Mouse (Mus musculus): ENCODE data around the gene Sos2.
A peak's percentile ranks its signal among the peaks of the same experiment; 100 is the strongest.
"Not testable (repeated sequence)": the region's sequence is repeated elsewhere in the genome, so short reads cannot be mapped to it uniquely, and the experiment has no call there.

Gene Sos2

DNA sequence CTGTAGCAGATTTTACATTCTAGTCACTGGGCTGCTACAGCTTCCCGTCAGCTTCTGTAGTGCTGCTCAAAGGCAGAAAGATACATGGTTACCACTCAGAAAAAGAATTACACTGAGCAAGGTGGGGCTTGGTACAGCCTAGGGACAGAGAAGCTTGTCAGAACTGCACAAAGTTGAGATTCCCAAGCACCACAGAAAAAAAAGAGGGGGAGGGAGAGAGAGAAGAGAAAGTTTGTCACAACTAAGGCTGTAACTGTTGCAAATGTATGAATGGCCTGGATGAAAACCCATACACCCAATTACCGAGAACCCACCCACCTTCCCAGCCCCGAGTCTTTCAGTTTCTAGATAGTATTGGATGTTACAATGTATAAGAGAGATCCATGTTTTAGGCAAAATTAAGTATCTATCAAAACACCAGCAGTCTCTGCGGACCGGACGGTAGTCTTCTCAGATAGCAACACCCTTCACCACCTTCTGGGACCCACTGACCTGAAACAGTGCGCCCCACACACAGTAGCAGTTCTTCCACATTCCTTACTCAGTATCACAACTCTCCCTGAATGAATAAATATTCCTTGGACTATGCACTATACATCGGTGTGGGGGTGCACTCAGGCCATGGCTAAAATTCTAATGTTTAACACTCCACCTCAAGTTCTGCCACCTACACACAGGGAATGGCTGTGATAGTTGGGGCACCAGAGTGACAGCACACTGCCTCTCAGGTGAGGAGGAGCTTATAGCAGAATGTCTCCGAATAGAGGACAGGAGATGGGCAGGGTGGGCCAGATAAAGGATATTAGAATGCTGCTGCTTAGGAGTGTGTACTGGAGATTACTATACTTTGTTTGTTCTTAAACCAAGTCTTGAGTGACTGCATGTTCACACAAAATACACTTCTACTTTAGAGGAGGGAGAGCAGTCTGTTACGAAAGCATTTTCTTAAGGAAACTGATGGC lies 6.8 kb downstream of the Sos2 start:
- DNase-seq: no peak

DNA sequence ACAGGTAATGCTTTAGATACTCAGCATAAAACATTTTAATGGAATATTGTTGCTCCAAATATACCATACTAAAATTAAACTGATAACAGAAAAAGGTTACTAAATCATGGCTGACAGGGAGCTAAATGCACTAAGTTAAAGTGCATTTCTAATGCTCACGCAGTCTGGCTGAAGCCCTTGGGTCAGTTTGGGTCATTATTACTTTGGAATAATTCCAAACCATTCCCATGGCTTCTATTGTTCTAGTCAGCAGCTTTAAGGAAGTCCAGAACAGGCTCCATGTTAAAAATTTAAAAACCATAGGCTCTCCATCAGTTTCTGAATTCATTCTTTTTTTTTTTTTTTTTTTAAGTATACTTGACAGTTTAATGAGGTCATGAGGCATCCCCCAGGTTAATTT lies 7.5 kb downstream of the Sos2 start:
- DNase-seq: no peak

DNA sequence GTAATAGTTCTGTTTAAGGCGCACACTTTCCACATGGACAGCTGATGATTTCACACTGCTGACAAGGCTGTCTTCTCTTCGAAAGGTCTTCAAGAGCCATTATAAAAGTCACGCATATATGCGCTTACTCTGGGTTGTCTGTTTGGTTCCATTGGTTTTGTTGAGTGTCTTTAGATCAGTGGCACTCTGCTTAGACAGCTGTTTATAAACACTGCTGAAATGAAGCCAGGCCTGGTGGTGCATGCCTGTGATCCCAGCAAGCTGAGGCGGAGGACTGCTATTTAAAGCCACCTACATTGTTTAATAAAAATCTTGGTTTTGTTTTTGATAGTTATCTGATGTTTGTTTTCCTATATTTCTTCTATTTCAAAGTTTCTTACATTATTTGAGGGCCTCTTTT lies 14.9 kb downstream of the Sos2 start:
- DNase-seq: no peak

DNA sequence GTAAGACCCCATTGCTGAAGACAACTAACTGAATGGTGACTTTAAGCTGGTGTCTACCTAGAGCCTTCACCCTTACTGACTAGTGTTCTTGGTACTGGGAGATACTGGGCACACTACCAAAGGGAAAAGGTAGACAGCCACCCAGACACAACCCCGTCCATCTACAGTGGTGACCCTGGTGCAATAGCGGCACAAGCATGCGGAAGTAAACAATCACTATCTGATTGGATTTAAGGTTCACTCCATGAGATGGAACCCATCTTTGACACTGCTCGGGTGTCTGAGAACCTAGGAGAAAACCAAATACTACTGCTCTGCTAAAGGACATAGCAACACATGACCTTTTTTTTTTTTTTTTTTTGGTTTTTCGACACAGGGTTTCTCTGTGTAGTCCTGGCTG lies 20.0 kb downstream of the Sos2 start:
- no peak for DNase-seq

DNA sequence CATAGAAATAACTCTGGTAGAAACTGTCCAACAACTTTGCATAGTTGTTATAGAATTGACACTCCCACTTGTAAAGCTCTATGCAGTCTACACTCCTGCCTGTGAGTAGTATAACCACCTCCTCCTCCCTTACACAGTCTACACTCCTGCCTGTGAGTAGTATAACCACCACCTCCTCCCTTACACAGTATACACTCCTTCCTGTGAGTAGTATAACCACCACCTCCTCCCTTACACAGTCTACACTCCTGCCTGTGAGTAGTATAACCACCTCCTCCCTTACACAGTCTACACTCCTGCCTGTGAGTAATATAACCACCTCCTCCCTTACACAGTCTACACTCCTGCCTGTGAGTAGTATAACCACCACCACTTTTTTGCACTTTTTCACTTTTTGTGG lies 27.7 kb downstream of the Sos2 start:
- DNase-seq: not testable (repeated sequence)

DNA sequence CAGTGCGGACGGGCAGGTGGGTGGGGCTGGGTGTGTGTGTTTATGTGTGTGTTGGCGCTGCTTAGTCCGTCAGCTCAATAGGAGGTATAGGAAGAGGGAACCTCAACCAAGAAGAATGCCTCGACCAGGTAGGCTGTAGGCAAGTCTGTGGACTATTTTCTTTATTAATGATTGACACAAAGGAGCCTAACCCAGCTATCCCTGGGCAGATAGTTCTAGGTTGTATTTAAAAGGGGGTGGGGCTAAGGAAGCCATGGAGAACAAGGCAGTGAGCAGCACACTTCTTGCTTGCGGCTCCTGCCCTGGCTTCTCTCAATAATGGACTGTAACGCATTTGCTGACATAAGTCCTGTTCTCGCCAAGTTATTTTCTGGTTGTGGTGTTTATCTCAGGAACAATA lies 32.1 kb downstream of the Sos2 start:
- no peak for DNase-seq

DNA sequence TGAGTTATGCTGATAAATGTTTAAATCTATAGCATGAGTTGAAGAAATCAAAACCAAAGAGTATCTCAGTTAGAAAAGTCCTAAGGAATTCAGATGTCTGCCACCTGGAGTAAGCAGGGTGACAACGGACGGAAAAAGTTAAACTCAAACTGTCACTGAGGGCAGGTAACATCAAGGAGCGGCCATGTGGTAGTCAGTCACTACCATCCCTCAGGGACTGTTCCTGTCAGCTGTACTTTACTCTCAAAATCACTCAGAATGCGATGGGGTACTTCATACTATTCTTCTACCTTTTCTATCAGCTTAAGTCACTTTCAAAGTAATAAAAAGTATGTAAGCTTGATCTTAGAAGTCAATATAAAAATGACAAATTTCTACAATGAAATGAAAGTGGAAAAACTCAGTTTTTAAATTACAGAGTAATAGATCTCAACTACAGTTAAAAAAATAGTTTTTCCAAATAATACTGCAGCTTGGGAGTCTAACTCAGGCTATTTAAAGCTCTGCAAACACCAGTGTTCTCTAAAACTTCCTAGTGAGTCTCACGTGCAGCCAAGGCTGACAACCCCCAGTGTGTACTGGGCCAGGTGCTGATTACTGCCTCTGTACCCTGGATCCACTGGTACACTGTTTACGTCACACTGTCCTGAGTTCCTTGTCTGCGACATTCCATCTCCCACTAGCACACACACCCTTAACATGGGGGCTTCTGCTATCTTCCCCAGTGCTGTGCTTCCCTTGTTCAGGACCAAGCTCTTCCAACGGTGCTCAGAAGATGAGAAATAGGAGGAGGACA lies 35.6 kb downstream of the Sos2 start:
- no peak for DNase-seq

DNA sequence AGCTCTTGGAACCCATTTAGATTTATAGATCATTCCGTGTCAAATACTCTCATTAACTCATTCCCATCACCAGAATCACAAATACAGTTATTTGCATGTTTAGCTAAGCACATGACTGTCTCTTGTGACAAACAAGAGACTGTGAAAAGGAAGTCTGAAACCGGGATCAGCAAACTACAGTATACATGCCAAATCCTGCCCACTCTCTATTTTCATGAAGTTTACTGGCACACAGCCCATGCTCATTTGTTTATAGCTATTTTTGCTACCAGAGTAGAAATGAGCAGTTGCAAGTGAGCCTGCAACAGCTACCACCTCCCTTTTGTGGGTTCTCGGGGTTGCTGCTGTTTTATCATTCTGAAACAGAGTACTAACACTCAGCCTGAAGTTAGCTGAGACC lies 36.8 kb downstream of the Sos2 start:
- DNase-seq: no peak

DNA sequence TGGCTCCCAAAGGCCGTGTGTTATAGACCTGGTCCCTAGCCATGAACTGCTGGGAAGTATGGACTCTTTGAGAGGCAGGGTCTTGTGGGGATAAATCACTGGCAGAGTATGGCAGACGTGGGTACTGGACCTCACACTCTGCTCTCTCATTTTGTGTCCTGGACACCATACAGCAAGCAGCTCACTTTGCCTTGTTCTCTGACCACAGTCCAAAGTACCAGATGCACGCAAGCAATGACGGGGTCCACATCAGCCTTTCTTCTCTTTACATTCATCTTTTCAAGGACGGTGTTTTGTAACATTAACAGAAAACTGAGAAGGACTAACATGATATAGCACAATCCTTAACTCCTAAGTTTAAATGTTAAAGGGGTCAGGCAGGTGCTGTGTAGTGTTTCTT lies 38.8 kb downstream of the Sos2 start:
- no peak for DNase-seq

DNA sequence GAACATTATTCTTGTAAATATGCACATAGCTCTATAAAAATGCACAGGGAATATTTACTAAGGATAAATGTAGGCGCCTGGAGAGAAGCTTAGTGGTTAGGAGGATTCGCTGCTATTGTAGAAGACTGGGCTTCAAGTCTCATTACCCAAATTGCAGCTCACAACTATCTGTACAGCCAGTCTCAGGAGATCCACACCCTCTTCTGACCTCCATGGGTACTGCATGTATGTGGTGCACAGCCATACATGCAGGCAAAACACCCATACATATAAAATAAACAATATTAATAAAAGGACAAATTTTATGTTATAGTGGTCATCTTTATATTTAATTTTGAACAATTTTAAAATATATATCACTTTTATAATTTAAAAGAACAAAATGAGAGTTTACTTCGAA lies 46.9 kb downstream of the Sos2 start:
- DNase-seq: peak; percentile 46 to 51

DNA sequence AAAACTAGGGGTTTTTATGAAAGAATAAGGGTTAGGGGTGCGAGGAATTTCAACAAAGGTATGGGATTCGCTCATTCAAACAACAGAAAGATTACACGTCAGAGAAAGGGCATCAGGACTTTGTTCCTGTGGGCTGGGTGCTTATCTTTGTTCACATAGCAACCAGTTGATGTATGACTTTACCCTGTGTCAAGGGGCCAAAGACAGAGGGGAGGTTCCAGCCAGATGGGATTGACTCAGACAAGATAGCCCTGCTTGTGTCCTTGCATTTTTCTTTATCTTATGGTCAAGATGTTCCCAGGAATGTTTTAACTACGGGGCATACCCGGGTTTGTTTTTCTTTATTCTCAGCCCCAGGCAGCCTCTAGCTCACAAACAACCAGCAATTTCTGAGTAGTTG lies 63.1 kb downstream of the Sos2 start:
- not testable (repeated sequence) for DNase-seq

DNA sequence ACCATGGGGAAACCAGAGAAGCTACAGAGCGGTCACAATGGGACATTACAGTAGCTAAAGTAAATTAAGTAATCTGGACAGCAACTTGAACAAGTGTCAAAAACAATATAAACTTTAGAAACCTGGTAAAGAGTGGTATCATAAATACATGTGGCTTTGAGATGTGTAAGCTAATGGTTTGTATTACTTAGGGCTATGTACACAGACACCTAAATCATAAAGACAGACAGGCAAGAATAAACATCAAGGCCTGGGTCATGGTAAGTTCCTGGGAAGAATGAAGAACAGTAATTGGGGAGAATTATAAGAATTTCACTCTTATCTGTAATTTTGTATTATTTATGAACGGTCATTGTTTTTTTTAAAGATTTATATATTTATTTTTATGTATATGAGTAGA lies 77.3 kb downstream of the Sos2 start:
- DNase-seq: no peak

DNA sequence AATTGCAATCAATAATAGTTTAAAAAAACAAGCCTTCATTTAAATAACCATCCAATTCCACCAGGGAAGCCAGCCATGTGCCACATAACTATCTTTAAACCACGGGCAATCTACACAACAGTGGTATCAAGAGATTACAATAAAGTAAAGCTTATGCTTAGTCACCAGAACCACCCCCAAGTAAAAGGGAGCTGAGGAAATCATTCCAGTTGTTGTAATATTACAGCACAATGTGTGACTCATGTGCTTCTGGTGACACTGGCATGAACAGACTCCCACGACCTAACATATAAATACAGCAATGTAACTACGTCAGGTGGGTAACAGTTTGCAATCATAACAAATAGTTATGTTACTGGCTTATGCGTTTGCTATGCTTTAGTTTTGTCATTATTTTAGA lies 84.2 kb downstream of the Sos2 start:
- no peak for DNase-seq

DNA sequence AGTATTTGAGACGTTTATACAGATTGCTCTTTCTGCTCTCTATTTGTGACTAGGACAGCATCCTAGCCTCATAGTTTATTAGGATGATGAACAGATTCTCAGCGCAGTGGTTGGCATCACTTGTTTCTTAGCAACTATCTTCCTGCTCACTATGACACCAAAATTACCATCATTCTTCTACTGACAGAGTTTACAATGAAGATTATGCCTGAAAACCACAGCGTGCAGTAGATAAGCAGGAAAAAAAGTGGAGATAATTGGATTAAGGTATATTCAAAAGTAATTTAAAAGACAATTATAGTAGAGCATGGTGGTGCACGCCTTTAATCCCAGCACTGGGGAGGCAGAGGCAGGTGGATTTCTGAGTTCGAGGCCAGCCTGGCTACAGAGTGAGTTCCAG lies 88.5 kb downstream of the Sos2 start:
- no peak for DNase-seq

DNA sequence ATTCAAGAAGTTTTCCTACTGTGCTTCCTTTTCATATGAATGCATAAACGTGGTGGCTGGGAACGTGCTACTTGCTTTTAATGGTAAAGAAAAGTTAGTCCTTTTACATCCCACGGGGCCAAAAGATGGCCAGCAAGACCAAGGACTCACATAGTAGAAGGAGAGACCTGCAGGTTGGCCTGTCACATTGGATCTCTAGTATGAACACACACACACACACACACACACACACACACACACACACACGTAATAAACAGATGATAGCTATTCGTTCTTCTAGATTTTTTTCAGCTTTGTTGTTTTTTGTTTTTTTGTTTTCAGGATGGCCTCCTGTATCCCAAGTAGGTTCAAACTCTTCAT lies 98.4 kb downstream of the Sos2 start:
- DNase-seq: no peak

DNA sequence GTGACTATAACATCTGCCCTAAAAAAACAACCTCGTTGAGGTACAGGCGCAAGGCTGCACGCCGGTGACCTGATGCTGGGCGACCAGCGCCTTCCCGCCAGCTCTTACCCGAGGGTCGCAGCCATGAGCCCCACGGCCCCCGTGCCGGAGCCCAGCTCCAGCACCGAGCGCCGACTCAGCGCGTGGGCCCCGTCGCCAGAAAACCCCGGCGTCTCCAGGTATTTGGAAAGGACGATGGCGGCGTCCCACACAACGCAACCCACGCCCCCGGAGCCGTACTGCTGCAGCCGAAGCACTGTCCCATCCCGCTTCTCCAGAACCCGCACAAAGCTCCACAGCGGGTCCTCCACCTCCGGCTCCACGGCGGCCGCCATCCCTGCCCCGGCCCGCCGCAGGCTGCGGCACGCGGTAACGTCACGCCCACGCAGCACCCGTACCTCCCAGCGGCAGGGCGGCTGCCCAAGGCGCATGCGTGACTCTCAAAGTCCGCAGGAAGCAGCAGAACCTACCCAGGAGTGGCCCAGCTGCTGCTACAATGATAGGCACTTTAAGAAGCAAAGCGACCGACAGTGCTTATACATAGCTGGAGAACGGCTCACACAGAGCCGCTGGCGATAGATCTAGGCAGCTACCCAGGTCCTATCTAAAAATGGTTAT lies 98.9 kb downstream of the Sos2 start, which contains the start of gene Vcpkmt:
TSS of gene Vcpkmt (minus strand) at position 416 of the 657 bp plus-strand sequence.
- DNase-seq: peak; percentile 89 to 90

DNA sequence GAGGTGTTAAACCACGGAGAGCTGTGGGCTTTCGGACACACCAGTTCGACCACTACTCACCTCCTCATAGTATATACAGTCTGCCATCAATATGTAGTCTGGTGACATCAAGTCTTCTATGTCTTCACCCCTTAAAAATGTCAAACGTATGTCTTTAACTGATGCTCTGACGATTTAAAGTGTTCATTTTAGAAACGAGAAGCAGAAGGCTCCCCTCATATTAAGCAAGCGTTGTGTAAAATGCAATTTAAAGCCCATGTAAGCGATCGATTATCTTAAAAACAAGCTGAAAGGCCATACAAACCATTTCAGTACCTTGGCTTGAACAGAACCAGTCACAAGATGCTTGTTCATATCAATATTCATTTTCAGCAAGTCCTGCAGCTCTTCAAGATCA lies 99.4 kb downstream of the Sos2 start:
- no peak for DNase-seq

DNA sequence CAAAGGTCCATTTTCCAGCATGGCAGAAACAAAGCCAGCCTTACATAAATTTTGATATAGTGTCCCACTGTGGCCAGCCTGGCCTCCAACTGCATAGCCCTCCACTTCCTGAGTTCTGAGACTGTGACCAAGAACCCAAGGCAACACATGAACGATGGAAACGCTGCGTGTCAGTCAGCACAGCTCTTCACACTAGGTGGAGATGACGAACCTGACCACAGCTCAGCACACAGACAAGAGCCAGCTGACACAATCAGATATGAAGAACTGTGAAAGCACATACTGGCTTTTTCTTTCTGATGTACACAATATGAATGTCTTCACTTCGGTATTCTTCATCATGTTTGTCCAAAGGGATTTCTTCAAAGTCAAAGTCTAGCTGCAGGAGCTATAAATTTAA lies 102.0 kb downstream of the Sos2 start:
- no peak for DNase-seq

DNA sequence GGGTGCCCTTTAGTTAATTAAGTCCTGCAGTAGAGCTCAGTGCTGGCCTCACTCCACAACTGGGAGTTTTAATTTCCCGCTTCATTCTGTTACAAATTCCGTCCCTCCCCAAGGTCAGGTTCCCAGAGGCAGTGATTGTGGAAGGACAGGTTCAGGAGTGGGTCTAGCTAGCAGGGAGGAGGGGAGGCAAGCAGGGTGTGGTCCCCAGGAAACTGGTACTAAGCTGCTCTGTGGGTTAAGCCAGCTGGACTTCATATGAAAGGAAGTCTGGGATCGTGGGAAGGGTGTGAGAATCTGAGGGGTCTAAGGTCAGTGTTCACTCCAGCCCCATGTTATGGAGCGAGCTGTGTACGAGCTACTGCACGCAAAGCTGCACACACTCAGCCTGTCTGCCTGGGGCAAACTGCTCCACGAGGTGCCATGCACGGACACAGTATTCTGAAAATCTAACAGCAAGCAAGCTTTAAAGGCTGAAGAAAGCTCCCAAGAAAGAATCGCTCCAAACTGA lies 105.5 kb downstream of the Sos2 start:
- no peak for DNase-seq

DNA sequence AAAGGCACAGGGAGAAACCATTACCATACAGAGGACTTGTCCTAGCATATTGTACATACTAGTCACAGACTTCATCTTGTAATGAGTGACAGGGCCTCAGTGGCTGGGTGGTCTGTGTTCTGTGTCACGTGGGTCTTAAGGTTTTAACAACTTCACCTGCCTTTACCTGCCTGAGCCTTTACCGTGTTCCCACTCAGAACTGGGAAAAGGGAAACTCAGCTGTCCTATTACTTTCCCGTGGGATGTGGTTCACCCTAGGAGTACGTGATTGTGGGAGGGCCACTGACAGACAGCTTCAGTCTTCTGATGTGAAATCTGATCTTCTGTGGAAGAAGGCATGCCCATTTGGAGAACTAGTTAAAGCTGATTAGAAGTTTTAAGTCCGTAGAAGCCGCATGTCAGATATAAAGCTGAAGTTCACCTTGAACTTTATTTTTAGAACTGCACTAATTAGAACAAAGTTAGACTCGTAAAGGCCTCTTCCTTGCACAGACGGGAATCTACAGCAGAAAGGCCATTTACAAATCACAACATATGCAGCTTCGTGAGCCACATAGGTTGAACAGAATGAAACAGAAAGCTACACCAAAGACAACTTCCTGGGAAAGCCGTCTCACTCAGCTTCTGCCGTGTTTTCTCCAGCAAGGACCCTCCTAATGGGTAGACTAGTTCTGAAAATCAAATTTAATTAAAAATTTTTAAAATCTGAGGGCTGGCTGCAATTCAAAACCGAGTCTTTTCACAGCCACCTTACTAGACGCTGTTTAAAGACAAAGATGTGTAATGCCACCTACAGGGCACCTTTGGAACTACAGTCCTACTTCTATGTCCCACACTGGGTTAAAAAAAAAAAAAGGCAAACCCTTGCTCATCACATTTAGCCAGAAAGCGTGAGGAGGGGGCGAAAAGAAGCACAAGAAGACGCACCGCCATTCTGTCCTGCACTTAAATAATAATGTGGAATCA lies 107.5 kb downstream of the Sos2 start:
- DNase-seq: peak; percentile 93 to 94

DNA sequence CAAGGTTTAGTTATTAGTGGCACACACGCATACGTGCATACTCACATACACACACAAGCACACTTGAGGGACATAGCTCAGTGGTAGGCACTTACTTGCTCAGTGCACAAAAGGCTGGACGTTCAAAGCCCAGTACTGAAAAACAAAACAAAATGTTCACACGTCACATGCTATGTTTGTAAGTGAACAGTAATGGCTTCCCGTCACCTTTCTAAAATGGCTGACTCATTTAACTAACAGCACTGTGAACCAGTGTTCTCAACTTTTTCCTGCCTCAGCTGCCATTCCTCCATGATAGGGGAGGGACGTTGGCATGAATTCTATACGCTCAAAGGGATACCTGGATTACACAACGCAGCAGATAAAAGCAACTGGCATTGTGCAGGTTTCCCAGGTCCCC lies 108.4 kb downstream of the Sos2 start:
- DNase-seq: no peak

DNA sequence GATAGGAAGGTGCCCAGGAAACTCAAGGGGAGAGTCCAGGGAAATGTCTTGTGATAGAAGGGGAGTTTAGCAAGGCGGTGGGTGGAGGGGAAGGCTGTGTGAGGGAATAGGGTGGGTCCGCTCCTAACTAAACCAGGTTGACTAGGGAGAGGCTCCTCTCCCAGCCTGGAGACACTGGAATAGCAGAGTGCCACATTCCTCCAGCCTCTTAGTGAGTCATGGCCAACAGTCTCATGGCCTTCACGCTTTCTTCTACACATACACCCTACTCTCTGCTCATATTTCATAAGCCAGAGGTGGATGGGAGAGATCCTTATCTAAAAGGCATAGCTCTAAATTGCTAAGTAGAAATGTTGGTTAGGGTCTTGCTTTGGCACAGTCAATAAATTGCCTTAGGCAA lies 111.7 kb downstream of the Sos2 start:
- DNase-seq: no peak
